Mouse (Mus musculus) liver, embryonic 14.5 days (tissue): ENCODE results near the gene Cldn20.

Experiments
- CTCF ChIP-seq: IDR thresholded peaks from 2 replicates; pipeline ENCODE4 v1.5.1; 2016; ENCODE audit warnings: antibody characterized with exemption, low read depth, control low read depth
- EP300 ChIP-seq: IDR thresholded peaks from 2 replicates; pipeline ENCODE4 v1.6.1; 2016; ENCODE audit warnings: antibody characterized with exemption, low read depth

DNA sequence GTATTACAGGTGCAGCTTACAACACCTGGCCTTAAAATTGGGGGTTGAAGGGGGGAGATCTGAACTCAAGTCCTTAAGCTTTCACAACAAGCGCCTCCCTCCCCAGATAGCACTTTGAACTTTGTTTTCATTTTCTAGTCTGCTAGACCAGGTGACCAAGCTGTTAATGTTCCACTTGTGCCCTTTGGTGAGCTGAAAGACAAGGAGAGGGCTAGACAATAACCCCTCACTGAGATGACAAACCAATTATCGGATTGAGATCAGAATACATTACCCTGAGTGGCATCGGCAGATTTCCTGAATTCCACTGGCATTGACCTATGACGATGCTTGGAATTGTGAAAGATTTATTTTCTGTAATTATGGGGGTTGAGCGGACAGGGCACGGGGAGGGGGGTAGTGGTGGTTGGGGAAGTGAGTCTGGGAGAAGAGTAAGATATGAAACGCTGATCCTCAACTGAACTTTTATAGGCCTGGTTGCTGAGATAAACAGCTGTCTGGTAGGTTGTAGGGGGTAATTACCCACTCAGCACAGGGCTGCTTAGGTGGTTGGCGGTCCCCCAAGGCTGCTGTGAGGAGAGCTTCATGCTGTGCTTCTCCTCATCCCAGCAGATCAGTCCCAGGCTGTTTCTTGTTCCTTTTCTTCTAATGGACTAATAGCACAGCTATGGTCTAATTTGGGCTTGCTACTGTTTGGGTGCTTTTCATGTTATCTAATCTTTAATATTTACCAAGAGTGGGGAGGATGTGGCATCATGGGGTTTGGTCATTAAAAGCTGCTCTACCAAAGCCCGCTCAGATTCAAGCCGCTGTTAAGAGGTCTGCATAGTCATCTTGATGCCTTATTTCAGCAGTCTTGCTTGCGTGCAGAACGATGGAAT, 44.4 kb upstream of the Cldn20 start:
- TF ChIP-seq CTCF (no peak), EP300 (no peak)
